Mouse (Mus musculus) forebrain, embryonic 13.5 days (tissue): ENCODE data around the gene Rufy4. TPM values are rescaled to one million over a fixed set of nuclear protein-coding genes. Genes with fewer than 3 reads are reported as not detected.

Experiments
- ATAC-seq: fragments of 200-750 bp; cut with Nextera tagmentation; 2 replicates; pipeline ENCODE4 v1.8.0; 2017
- H3K27ac ChIP-seq: fragments of 300-500 bp; sonication (generic); 2 replicates; pipeline ENCODE4 v1.5.1; 2015; ENCODE audit warnings: inconsistent platforms, mild to moderate bottlenecking, moderate library complexity
- H3K27me3 ChIP-seq: fragments of 300-500 bp; sonication (generic); 2 replicates; pipeline ENCODE4 v1.6.1; 2015; ENCODE audit warnings: mild to moderate bottlenecking, inconsistent platforms
- H3K36me3 ChIP-seq: fragments of 300-500 bp; sonication (generic); 2 replicates; pipeline ENCODE4 v1.6.1; 2015; ENCODE audit warnings: mild to moderate bottlenecking, inconsistent platforms; ENCODE audit not compliant: poor library complexity, severe bottlenecking
- H3K4me1 ChIP-seq: fragments of 300-500 bp; sonication (generic); 2 replicates; pipeline ENCODE4 v1.6.1; 2015; ENCODE audit warnings: inconsistent platforms
- H3K4me2 ChIP-seq: fragments of 300-500 bp; sonication (generic); 2 replicates; pipeline ENCODE4 v1.6.1; 2015; ENCODE audit warnings: inconsistent platforms, mild to moderate bottlenecking, moderate library complexity
- H3K4me3 ChIP-seq: fragments of 300-500 bp; sonication (generic); 2 replicates; pipeline ENCODE4 v1.5.1; 2015; ENCODE audit warnings: mild to moderate bottlenecking, inconsistent platforms
- H3K9ac ChIP-seq: fragments of 300-500 bp; sonication (generic); 2 replicates; pipeline ENCODE4 v1.6.1; 2015; ENCODE audit warnings: mild to moderate bottlenecking, inconsistent platforms
- H3K9me3 ChIP-seq: fragments of 300-500 bp; sonication (generic); replicated peaks from 2 replicates; pipeline ENCODE4 v1.6.1; 2016; ENCODE audit warnings: inconsistent platforms
- WGBS: fragments of 180-500 bp; shearing (Covaris S2); methylation state at CpG from one replicate; pipeline ENCODE4 v1.1.7; 2015; 5-methylcytosine and 5-hydroxymethylcytosine counted together
- polyA plus RNA-seq: library from polyadenylated mRNA; unstranded; fragments of >200 nt; fragmentation: Nextera tagmentation; extraction: Ambion mirVana; gene quantifications from 2 replicates; pipeline ENCODE4 v1.2.1, GENCODE M21; 2015

Rufy4 gene
- polyA plus RNA-seq, 1 experiment from 2014 or later, result 0.19 TPM

- Histone ChIP-seq H3K4me2 (no peak overlapping the region), H3K9ac (no peak overlapping the region), H3K27me3 (no peaks in the 10 kb centered on the region), H3K27ac (no peak overlapping the region), H3K4me1 (no peaks in the 10 kb centered on the region), H3K36me3 (no peaks in the 10 kb centered on the region), H3K4me3 (no peak overlapping the region), H3K9me3 (no peaks in the 10 kb centered on the region)
- ATAC-seq, result no peak
- WGBS, result 83% methylated on average over 17 of the region's 17 CpGs
Measured at GRCm38 (mm10) chr1:74196621-74197419, 71.5 kb downstream of the Rufy4 start.

Other genes with a start within 250 kb of the Rufy4 start
- 10.4 and 10.6 TPM in 2 replicates for gene Tns1, start 1.1 kb upstream of the Rufy4 start, polyA plus RNA-seq
- 0.14 TPM in 1 of 2 replicates, not detected in the other for gene Cxcr2, start 28.4 kb downstream of the Rufy4 start, polyA plus RNA-seq
- gene Cxcr1, start 69.1 kb downstream of the Rufy4 start, polyA plus RNA-seq, result not detected in 2 replicates
- 367 and 371 TPM in 2 replicates for gene Arpc2, start 110.5 kb downstream of the Rufy4 start, polyA plus RNA-seq
- gene Gpbar1, start 153.0 kb downstream of the Rufy4 start, polyA plus RNA-seq, result not detected in 2 replicates
- gene Aamp, start 159.2 kb downstream of the Rufy4 start, polyA plus RNA-seq, result 195 and 211 TPM in 2 replicates
- gene Pnkd, start 159.4 kb downstream of the Rufy4 start, polyA plus RNA-seq, result 94.5 and 96.1 TPM in 2 replicates
- 4.3 and 4.4 TPM in 2 replicates for gene Tmbim1, start 180.1 kb downstream of the Rufy4 start, polyA plus RNA-seq
- gene Catip, start 236.6 kb downstream of the Rufy4 start, polyA plus RNA-seq, result 0.45 and 0.79 TPM in 2 replicates
- gene Slc11a1, start 249.7 kb downstream of the Rufy4 start, polyA plus RNA-seq, result 1.1 and 1.9 TPM in 2 replicates